ENCODE assay signal across 18 mouse cellular contexts in the genomic region with DNA sequence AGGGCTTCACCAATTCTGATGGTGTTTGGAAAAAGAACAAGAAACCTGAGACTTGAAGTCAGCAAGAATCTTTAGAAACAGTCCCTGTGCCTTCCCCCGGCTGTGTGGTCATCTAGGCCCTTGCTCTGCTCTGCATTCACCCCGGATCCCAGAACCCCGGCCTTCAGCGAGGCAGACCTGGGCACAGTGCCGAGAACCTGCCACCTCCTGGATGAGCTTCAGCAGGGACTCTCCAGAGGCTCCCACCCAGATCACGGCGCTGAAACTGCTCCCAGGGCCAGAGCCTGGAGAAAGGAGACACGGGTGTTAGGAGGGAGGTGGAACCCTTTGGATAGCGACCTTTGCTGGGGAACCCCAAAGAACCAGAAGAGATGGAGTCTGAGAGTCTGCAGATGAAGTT. TPM values are rescaled to one million over a fixed set of nuclear protein-coding genes. Genes with fewer than 3 reads are reported as not detected.
DNase-seq lines count a peak whose midpoint lies in the region; ATAC-seq and TF ChIP-seq lines count a peak whose summit lies in the region.
"Had no signal": no experiment of that assay in that cellular context is flagged by ENCODE, and none has a peak within 500 bp of the region (broad histone marks: within the 10 kb centered on the region; RNA-seq: fewer than 3 reads in every experiment).

No protein-coding gene starts in this region.

- H3K4me3 ChIP-seq in liver, postnatal 0 days (ENCODE audit: low read depth, low read length): no peak overlapping the region
- H3K4me3 ChIP-seq: forebrain, embryonic 15.5 days; hindbrain, embryonic 15.5 days; kidney, embryonic 15.5 days; neural tube, embryonic 15.5 days had no signal

- peaks cover 11% of the 10 kb centered on the region; the same call in 1 of the 2 replicates for H3K4me1 ChIP-seq in liver, postnatal 0 days (ENCODE audit: insufficient read depth)

- ATAC-seq in granulocyte monocyte progenitor cell, adult 5-6 weeks (replicated peaks; ENCODE audit: poor library complexity, severe bottlenecking): 0 out of 2 replicates have a peak, but pooled peaks have one; percentile 1
- ATAC-seq in liver, postnatal 0 days: no peak
- ATAC-seq: forebrain, embryonic 15.5 days had no signal

- no peak for TF ChIP-seq EP300 in liver, postnatal 0 days (IDR thresholded peaks at IDR 0.05; ENCODE audit: low read depth)

- no peak overlapping the region for H3K4me2 ChIP-seq in liver, postnatal 0 days (ENCODE audit: low read depth, low read length)
- H3K4me2 ChIP-seq: forebrain, embryonic 15.5 days; hindbrain, embryonic 15.5 days; neural tube, embryonic 15.5 days had no signal

- no peak for TF ChIP-seq CTCF in liver, postnatal 0 days (IDR thresholded peaks at IDR 0.05; ENCODE audit: low read depth)

- no peak overlapping the region for H3K9ac ChIP-seq in liver, postnatal 0 days (replicated peaks)
- H3K9ac ChIP-seq: forebrain, embryonic 15.5 days; hindbrain, embryonic 15.5 days; kidney, embryonic 15.5 days; liver, embryonic 14.5 days; neural tube, embryonic 15.5 days had no signal

- H3K36me3 ChIP-seq in liver, postnatal 0 days (replicated peaks; ENCODE audit: insufficient read depth, low read length): no peaks in the 10 kb centered on the region
- H3K36me3 ChIP-seq: forebrain, embryonic 15.5 days; hindbrain, embryonic 15.5 days; kidney, embryonic 15.5 days; neural tube, embryonic 15.5 days had no signal

- no peaks in the 10 kb centered on the region for H3K27me3 ChIP-seq in liver, postnatal 0 days (ENCODE audit: insufficient read depth, low read length)
- H3K27me3 ChIP-seq: forebrain, embryonic 15.5 days had no signal

- peak; percentile 38 to 60 for DNase-seq in cerebellum, postnatal 10 days
- DNase-seq in cerebellum, adult 18-20 months: no peak
- DNase-seq in ovary, postnatal 36 days (ENCODE audit: low spot score): peak; percentile 41
- no peak for DNase-seq in ovary, adult 18-20 months (ENCODE audit: low spot score)
- DNase-seq in heart, postnatal 4 days: peak; percentile 77
- no peak for DNase-seq in liver, postnatal 0 days
- no peak for DNase-seq in frontal cortex, postnatal 36 days (ENCODE audit: low spot score in 2 of 2)
- DNase-seq: cerebellum, adult 9-11 months; gastrocnemius, postnatal 10 days; lung, postnatal 14 days; right cerebral cortex, adult 18-20 months had no signal

- WGBS in liver, postnatal 0 days (ENCODE audit: insufficient replicate concordance): 55% methylated on average over 9 of the region's 9 CpGs

- H3K9me3 ChIP-seq in liver, postnatal 0 days (ENCODE audit: low read length): no peaks in the 10 kb centered on the region
- H3K9me3 ChIP-seq: forebrain, embryonic 15.5 days; hindbrain, embryonic 15.5 days; kidney, embryonic 15.5 days; neural tube, embryonic 15.5 days had no signal

- no peak overlapping the region for H3K27ac ChIP-seq in liver, postnatal 0 days (ENCODE audit: low read depth)
- H3K27ac ChIP-seq: forebrain, embryonic 15.5 days; hindbrain, embryonic 15.5 days; liver, embryonic 14.5 days; neural tube, embryonic 15.5 days had no signal

RNA-seq across cellular contexts. Expression of a gene that starts 19.1 kb away (rescaled TPM):
- not detected in 2 replicates for total RNA-seq in granulocyte monocyte progenitor cell, adult 5-6 weeks (2014; fragmentation: Nextera tagmentation)
- total RNA-seq in granulocyte monocyte progenitor cell, adult 5-6 weeks (2017): not detected in 2 replicates
- total RNA-seq in heart, postnatal 4 days (2021): under 1 TPM; 0.29 to 0.61 TPM
- not detected in 2 replicates for polyA plus RNA-seq in liver, postnatal 0 days (2015; fragmentation: Nextera tagmentation; extraction: Ambion mirVana)
- polyA plus RNA-seq: limb, embryonic 11.5 days had no signal

RNA-seq across cellular contexts. Expression of a gene that starts 21.5 kb away (rescaled TPM):
- total RNA-seq in granulocyte monocyte progenitor cell, adult 5-6 weeks (2014; fragmentation: Nextera tagmentation): not detected in 2 replicates
- not detected in 2 replicates for total RNA-seq in granulocyte monocyte progenitor cell, adult 5-6 weeks (2017)
- total RNA-seq in heart, postnatal 4 days (2021): 1 to 10 TPM; 2.7 to 2.9 TPM
- 0.20 and 0.33 TPM in 2 replicates for polyA plus RNA-seq in liver, postnatal 0 days (2015; fragmentation: Nextera tagmentation; extraction: Ambion mirVana)

RNA-seq across cellular contexts. Expression of a gene that starts 34.0 kb away (rescaled TPM):
- 10.5 and 22.1 TPM in 2 replicates for total RNA-seq in granulocyte monocyte progenitor cell, adult 5-6 weeks (2014; fragmentation: Nextera tagmentation)
- total RNA-seq in granulocyte monocyte progenitor cell, adult 5-6 weeks (2017): 10.4 and 10.6 TPM in 2 replicates
- total RNA-seq in heart, postnatal 4 days (2021): 1 to 10 TPM; 8.6 to 8.9 TPM
- 13.5 and 14.3 TPM in 2 replicates for polyA plus RNA-seq in liver, postnatal 0 days (2015; fragmentation: Nextera tagmentation; extraction: Ambion mirVana)

RNA-seq across cellular contexts. Expression of a gene that starts 47.2 kb away (rescaled TPM):
- total RNA-seq in granulocyte monocyte progenitor cell, adult 5-6 weeks (2014; fragmentation: Nextera tagmentation): not detected in 2 replicates
- not detected in 2 replicates for total RNA-seq in granulocyte monocyte progenitor cell, adult 5-6 weeks (2017)
- total RNA-seq in heart, postnatal 4 days (2021): 100 to 1,000 TPM; 199 to 226 TPM
- polyA plus RNA-seq in liver, postnatal 0 days (2015; fragmentation: Nextera tagmentation; extraction: Ambion mirVana): 0.34 and 0.69 TPM in 2 replicates

Comparison
In these comparisons a context has a peak if more than half of its experiments do, and no peak if none do; other contexts are left out.
1. DNase-seq: peak in cerebellum, postnatal 10 days (2 of 2), ovary, postnatal 36 days (single experiment) and heart, postnatal 4 days (single experiment); none in cerebellum, adult 18-20 months (0 of 2), ovary, adult 18-20 months (single experiment), liver, postnatal 0 days (single experiment) and frontal cortex, postnatal 36 days (0 of 2).